In the genomic region with DNA sequence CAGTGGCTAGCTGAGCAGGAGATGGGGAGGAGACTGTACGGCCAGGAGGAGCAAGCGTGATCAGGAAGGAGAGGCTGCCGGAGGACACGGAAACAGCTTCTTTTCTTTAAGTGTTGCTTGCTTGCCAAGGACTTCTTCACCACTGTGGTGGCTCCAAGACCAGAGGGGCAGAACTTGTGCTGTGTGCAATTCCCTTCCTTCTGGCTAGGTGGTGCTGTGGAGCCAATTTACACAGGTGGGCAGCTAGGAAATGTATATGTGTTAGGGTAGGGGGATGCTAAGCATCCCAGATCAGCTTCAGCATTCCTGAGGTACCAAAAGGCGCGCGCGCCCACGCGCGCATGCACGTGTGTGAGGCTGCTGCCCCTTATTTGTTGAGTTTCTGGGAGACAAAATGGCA, we compare ENCODE assay signal across 14 mouse cellular contexts.
A peak's percentile ranks its signal among the peaks of the same experiment; 100 is the strongest.
DNase-seq lines count a peak whose midpoint lies in the region; ATAC-seq and TF ChIP-seq lines count a peak whose summit lies in the region.
"Had no signal": no experiment of that assay in that cellular context is flagged by ENCODE, and none has a peak within 500 bp of the region (broad histone marks: within the 10 kb centered on the region; RNA-seq: fewer than 3 reads in every experiment).

No protein-coding gene starts in this region.

- peak; percentile 52 for TF ChIP-seq CTCF in forebrain, postnatal 0 days (IDR thresholded peaks at IDR 0.05; ENCODE audit: low read depth)
- TF ChIP-seq CTCF in lung, adult 2 months (IDR thresholded peaks at IDR 0.05; ENCODE audit: insufficient read depth, low read length): peak; percentile 17; the same call in 1 of the 2 replicates

- no peak overlapping the region for H3K27ac ChIP-seq in forebrain, postnatal 0 days (ENCODE audit: low read depth, low read length)
- no peak overlapping the region for H3K27ac ChIP-seq in forebrain, embryonic 10.5 days
- H3K27ac ChIP-seq: limb, embryonic 15.5 days had no signal

- ATAC-seq in forebrain, postnatal 0 days: no peak
- ATAC-seq in erythroid progenitor cell, adult 5-6 weeks (replicated peaks; ENCODE audit: low FRiP score, poor library complexity, severe bottlenecking): 0 out of 2 replicates have a peak, but pooled peaks have one; percentile 52

- H3K36me3 ChIP-seq in forebrain, postnatal 0 days (ENCODE audit: insufficient read depth): no peaks in the 10 kb centered on the region
- no peaks in the 10 kb centered on the region for H3K36me3 ChIP-seq in forebrain, embryonic 10.5 days (replicated peaks)
- H3K36me3 ChIP-seq: limb, embryonic 15.5 days had no signal

- 98% methylated on average over 12 of the region's 12 CpGs for WGBS in forebrain, postnatal 0 days
- 95% methylated on average over 12 of the region's 12 CpGs for WGBS in forebrain, embryonic 10.5 days
- WGBS in lung, adult 2 months: 91% methylated on average over 12 of the region's 12 CpGs

- H3K27me3 ChIP-seq in forebrain, postnatal 0 days (ENCODE audit: insufficient read depth, low read length): no peaks in the 10 kb centered on the region
- H3K27me3 ChIP-seq in forebrain, embryonic 10.5 days (ENCODE audit: poor library complexity, severe bottlenecking): no peaks in the 10 kb centered on the region
- H3K27me3 ChIP-seq: limb, embryonic 15.5 days had no signal

- no peaks in the 10 kb centered on the region for H3K4me1 ChIP-seq in forebrain, postnatal 0 days (ENCODE audit: insufficient read depth)
- H3K4me1 ChIP-seq in forebrain, embryonic 10.5 days: peaks cover 12% of the 10 kb centered on the region
- H3K4me1 ChIP-seq in lung, adult 2 months (ENCODE audit: control insufficient read depth, insufficient read depth, low read length): no peaks in the 10 kb centered on the region

- H3K9ac ChIP-seq in forebrain, postnatal 0 days: no peak overlapping the region
- H3K9ac ChIP-seq: limb, embryonic 15.5 days had no signal

- TF ChIP-seq POLR2A in lung, adult 2 months (IDR thresholded peaks at IDR 0.05; ENCODE audit: borderline replicate concordance, extremely low read depth, low read depth, low read length): no peak

- H3K4me3 ChIP-seq in forebrain, postnatal 0 days (ENCODE audit: low read depth, low read length): no peak overlapping the region
- no peak overlapping the region for H3K4me3 ChIP-seq in forebrain, embryonic 10.5 days
- H3K4me3 ChIP-seq in lung, adult 2 months (replicated peaks; ENCODE audit: extremely low read depth, low read depth, low read length): no peak overlapping the region
- H3K4me3 ChIP-seq: erythroblast, embryonic 14.5 days; limb, embryonic 15.5 days had no signal

- no peaks in the 10 kb centered on the region for H3K9me3 ChIP-seq in forebrain, postnatal 0 days (ENCODE audit: low read length)
- H3K9me3 ChIP-seq in forebrain, embryonic 10.5 days: no peaks in the 10 kb centered on the region
- H3K9me3 ChIP-seq: limb, embryonic 15.5 days had no signal

- H3K4me2 ChIP-seq in forebrain, postnatal 0 days (ENCODE audit: low read depth): no peak overlapping the region
- H3K4me2 ChIP-seq: limb, embryonic 15.5 days had no signal

- no peak for DNase-seq in forebrain, postnatal 0 days
- no peak for DNase-seq in forebrain, embryonic 10.5 days (ENCODE audit: extremely low spot score, low spot score)
- DNase-seq in lung, adult 2 months: no peak
- no peak for DNase-seq in lung, postnatal 36 days
- DNase-seq in ES-CJ7 (ENCODE audit: low read depth, low spot score): peak; percentile 48
- DNase-seq in heart, postnatal 25 days (ENCODE audit: low spot score): no peak
- no peak for DNase-seq in right cerebral cortex, postnatal 36 days (ENCODE audit: low spot score in 2 of 2)
- DNase-seq: B cell, adult 2 months; heart, adult 18-20 months; kidney, adult 18-20 months; layer of hippocampus, adult 9-11 months had no signal

- intact Hi-C loops in heart, postnatal 25 days (cut with DNase I): no loop called here
